19 mouse cellular contexts compared by ENCODE assay signal in the genomic region with DNA sequence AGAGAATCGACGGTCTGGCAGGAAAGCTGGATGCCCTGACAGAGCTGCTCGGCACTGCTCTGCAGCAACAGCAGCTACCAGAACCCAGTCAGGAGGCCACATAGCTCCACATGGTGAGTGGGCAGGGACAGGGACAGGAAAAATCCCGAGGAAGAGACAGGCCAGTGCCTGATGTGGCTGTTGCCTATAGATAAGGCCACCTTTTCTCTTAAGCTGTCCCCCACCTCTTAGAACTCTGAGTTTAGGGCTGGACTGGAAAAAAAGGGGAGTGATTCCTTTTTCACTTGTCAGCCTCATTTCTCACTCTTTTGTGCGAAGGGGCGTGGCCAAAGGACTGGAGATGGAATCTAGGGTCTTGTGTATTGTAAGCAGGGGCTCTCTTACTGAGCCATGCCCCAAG. TPM values are rescaled to one million over a fixed set of nuclear protein-coding genes. Genes with fewer than 3 reads are reported as not detected.
A peak's percentile ranks its signal among the peaks of the same experiment; 100 is the strongest.
DNase-seq lines count a peak whose midpoint lies in the region; ATAC-seq and TF ChIP-seq lines count a peak whose summit lies in the region.
"Had no signal": no experiment of that assay in that cellular context is flagged by ENCODE, and none has a peak within 500 bp of the region (broad histone marks: within the 10 kb centered on the region; RNA-seq: fewer than 3 reads in every experiment).

No protein-coding gene starts in this region.

- no peak overlapping the region for H3K27ac ChIP-seq in forebrain, embryonic 11.5 days (ENCODE audit: low read depth, low read length)
- no peak overlapping the region for H3K27ac ChIP-seq in forebrain, embryonic 14.5 days (ENCODE audit: low read depth, low read length)
- peak overlapping the region; percentile 76 for H3K27ac ChIP-seq in liver, embryonic 14.5 days
- H3K27ac ChIP-seq: embryonic facial prominence, embryonic 15.5 days; heart, embryonic 15.5 days; hindbrain, embryonic 14.5 days had no signal

- no peaks in the 10 kb centered on the region; the same call in 1 of the 2 replicates for H3K27me3 ChIP-seq in forebrain, embryonic 11.5 days (ENCODE audit: control insufficient read depth, insufficient read depth, low read length)
- H3K27me3 ChIP-seq in forebrain, embryonic 14.5 days (replicated peaks; ENCODE audit: control insufficient read depth, insufficient read depth, low read length): no peaks in the 10 kb centered on the region
- no peaks in the 10 kb centered on the region; the same call in 1 of the 2 replicates for H3K27me3 ChIP-seq in erythroblast, embryonic 14.5 days (ENCODE audit: control insufficient read depth)
- no peaks in the 10 kb centered on the region for H3K27me3 ChIP-seq in liver, embryonic 14.5 days (ENCODE audit: control insufficient read depth, insufficient read depth, low read length)
- H3K27me3 ChIP-seq: embryonic facial prominence, embryonic 15.5 days had no signal

- no peak overlapping the region for H3K4me2 ChIP-seq in forebrain, embryonic 11.5 days (ENCODE audit: low read depth, low read length, severe bottlenecking)
- no peak overlapping the region for H3K4me2 ChIP-seq in forebrain, embryonic 14.5 days (ENCODE audit: low read length)
- peak overlapping the region; percentile 38 for H3K4me2 ChIP-seq in liver, embryonic 14.5 days (ENCODE audit: low read depth)
- H3K4me2 ChIP-seq: lung, embryonic 14.5 days had no signal

- TF ChIP-seq EP300 in liver, embryonic 14.5 days (IDR thresholded peaks at IDR 0.05; ENCODE audit: low read depth): peak; percentile 63

- WGBS in forebrain, embryonic 11.5 days: 62% methylated on average over 6 of the region's 6 CpGs
- 68% methylated on average over 6 of the region's 6 CpGs for WGBS in forebrain, embryonic 14.5 days
- WGBS in liver, embryonic 14.5 days (ENCODE audit: insufficient replicate concordance): 28% methylated on average over 6 of the region's 6 CpGs

- H3K9me3 ChIP-seq in forebrain, embryonic 11.5 days (ENCODE audit: control insufficient read depth, low read length): no peaks in the 10 kb centered on the region
- no peaks in the 10 kb centered on the region for H3K9me3 ChIP-seq in forebrain, embryonic 14.5 days (replicated peaks; ENCODE audit: control insufficient read depth, low read length)
- H3K9me3 ChIP-seq in erythroblast, embryonic 14.5 days (ENCODE audit: control insufficient read depth, low read length): no peaks in the 10 kb centered on the region
- H3K9me3 ChIP-seq in liver, embryonic 14.5 days (ENCODE audit: control insufficient read depth, low read length): no peaks in the 10 kb centered on the region
- H3K9me3 ChIP-seq: embryonic facial prominence, embryonic 15.5 days; heart, embryonic 15.5 days had no signal

- H3K36me3 ChIP-seq in forebrain, embryonic 11.5 days (ENCODE audit: control insufficient read depth, insufficient read depth, low read length): no peaks in the 10 kb centered on the region
- no peaks in the 10 kb centered on the region for H3K36me3 ChIP-seq in forebrain, embryonic 14.5 days (ENCODE audit: control insufficient read depth, insufficient read depth, low read length)
- H3K36me3 ChIP-seq in erythroblast, embryonic 14.5 days (ENCODE audit: control insufficient read depth): peaks cover 99% of the 10 kb centered on the region
- peaks cover 77% of the 10 kb centered on the region for H3K36me3 ChIP-seq in liver, embryonic 14.5 days (replicated peaks; ENCODE audit: control insufficient read depth, insufficient read depth, low read depth)
- H3K36me3 ChIP-seq: embryonic facial prominence, embryonic 15.5 days; heart, embryonic 15.5 days had no signal

- no peak for TF ChIP-seq CTCF in liver, embryonic 14.5 days (IDR thresholded peaks at IDR 0.05; ENCODE audit: low read depth)

- no peak for DNase-seq in forebrain, embryonic 11.5 days (ENCODE audit: low spot score)
- no peak for DNase-seq in forebrain, embryonic 14.5 days (ENCODE audit: low spot score)
- peak; percentile 35 for DNase-seq in CD4-positive helper T cell, adult 2 months (ENCODE audit: low read depth, low spot score)
- peak in 1 of 3 experiments; percentile 81 for DNase-seq in liver, embryonic 14.5 days (ENCODE audit: low read depth in 3 of 3, low spot score in 3 of 3)
- no peak for DNase-seq in gastrocnemius, postnatal 4 days (ENCODE audit: low spot score in 2 of 2)
- no peak for DNase-seq in embryo, embryonic 9.5 days (ENCODE audit: extremely low spot score)
- DNase-seq in embryo, embryonic 10 days (ENCODE audit: low spot score): no peak
- DNase-seq: cerebellum, adult 11 months; cerebellum, postnatal 36 days; gastrocnemius, postnatal 10 days; kidney, adult 11 months; kidney, postnatal 25 days; lung, embryonic 14.5 days had no signal

- no peak overlapping the region for H3K4me3 ChIP-seq in forebrain, embryonic 11.5 days (ENCODE audit: low read depth, low read length)
- no peak overlapping the region for H3K4me3 ChIP-seq in forebrain, embryonic 14.5 days (ENCODE audit: low read depth, low read length)
- H3K4me3 ChIP-seq in erythroblast, embryonic 14.5 days (replicated peaks): peak overlapping the region; percentile 13
- H3K4me3 ChIP-seq in liver, embryonic 14.5 days (ENCODE audit: insufficient read depth in 1 of 2, low read depth in 2 of 2, low read length in 2 of 2): no peak overlapping the region
- H3K4me3 ChIP-seq: embryonic facial prominence, embryonic 15.5 days; heart, embryonic 15.5 days had no signal

- no peak overlapping the region for H3K9ac ChIP-seq in forebrain, embryonic 11.5 days (ENCODE audit: low read length)
- no peak overlapping the region for H3K9ac ChIP-seq in forebrain, embryonic 14.5 days (ENCODE audit: low read length)
- H3K9ac ChIP-seq in liver, embryonic 14.5 days (replicated peaks): peak overlapping the region; percentile 37
- H3K9ac ChIP-seq: embryonic facial prominence, embryonic 15.5 days; heart, embryonic 15.5 days; hindbrain, embryonic 14.5 days; lung, embryonic 14.5 days had no signal

- no peaks in the 10 kb centered on the region for H3K4me1 ChIP-seq in forebrain, embryonic 11.5 days (replicated peaks; ENCODE audit: control insufficient read depth, insufficient read depth, low read length)
- H3K4me1 ChIP-seq in forebrain, embryonic 14.5 days (ENCODE audit: control insufficient read depth, insufficient read depth, low read length): no peaks in the 10 kb centered on the region
- peaks cover 94% of the 10 kb centered on the region for H3K4me1 ChIP-seq in erythroblast, embryonic 14.5 days (ENCODE audit: control insufficient read depth)
- H3K4me1 ChIP-seq in liver, embryonic 14.5 days (replicated peaks; ENCODE audit: control insufficient read depth in 2 of 2, insufficient read depth in 2 of 2, low read length in 1 of 2): peaks cover 26 to 55% of the 10 kb centered on the region in 2 experiments
- H3K4me1 ChIP-seq: heart, embryonic 15.5 days had no signal

- ATAC-seq in forebrain, embryonic 11.5 days (replicated peaks; ENCODE audit: low FRiP score): peak; percentile 42; the same call in 1 of the 2 replicates
- no peak for ATAC-seq in forebrain, embryonic 14.5 days
- peak; percentile 73 for ATAC-seq in liver, embryonic 14.5 days (ENCODE audit: insufficient read depth)

RNA-seq across cellular contexts. Expression of a gene that starts 14.0 kb away (rescaled TPM):
- 3.5 and 4.1 TPM in 2 replicates for polyA plus RNA-seq in forebrain, embryonic 11.5 days (2014; fragmentation: Nextera tagmentation; extraction: Ambion mirVana)
- 0.09 and 0.53 TPM in 2 replicates for polyA plus RNA-seq in forebrain, embryonic 14.5 days (2014; fragmentation: Nextera tagmentation; extraction: Ambion mirVana)
- polyA plus RNA-seq in erythroblast, embryonic 14.5 days (2012): 56.1 and 61.3 TPM in 2 replicates
- 112 and 113 TPM in 2 replicates for polyA plus RNA-seq in liver, embryonic 14.5 days (2012; rRNA removed)
- 90.2 and 112 TPM in 2 replicates for polyA plus RNA-seq in liver, embryonic 14.5 days (2014; fragmentation: Nextera tagmentation; extraction: Ambion mirVana)
- under 1 TPM; 0.61 to 0.93 TPM for total RNA-seq in gastrocnemius, postnatal 4 days (2021)

RNA-seq across cellular contexts. Expression of a gene that starts 15.3 kb away (rescaled TPM):
- polyA plus RNA-seq in forebrain, embryonic 11.5 days (2014; fragmentation: Nextera tagmentation; extraction: Ambion mirVana): 29.6 and 29.8 TPM in 2 replicates
- 23.4 and 26.1 TPM in 2 replicates for polyA plus RNA-seq in forebrain, embryonic 14.5 days (2014; fragmentation: Nextera tagmentation; extraction: Ambion mirVana)
- 16.4 and 18.4 TPM in 2 replicates for polyA plus RNA-seq in erythroblast, embryonic 14.5 days (2012)
- 20.6 and 22.2 TPM in 2 replicates for polyA plus RNA-seq in liver, embryonic 14.5 days (2012; rRNA removed)
- polyA plus RNA-seq in liver, embryonic 14.5 days (2014; fragmentation: Nextera tagmentation; extraction: Ambion mirVana): 11.2 and 11.8 TPM in 2 replicates
- total RNA-seq in gastrocnemius, postnatal 4 days (2021): 10 to 100 TPM; 18.1 to 21.1 TPM

RNA-seq across cellular contexts. Expression of a gene that starts 35.1 kb away (rescaled TPM):
- not detected in 2 replicates for polyA plus RNA-seq in forebrain, embryonic 11.5 days (2014; fragmentation: Nextera tagmentation; extraction: Ambion mirVana)
- not detected in 2 replicates for polyA plus RNA-seq in forebrain, embryonic 14.5 days (2014; fragmentation: Nextera tagmentation; extraction: Ambion mirVana)
- polyA plus RNA-seq in erythroblast, embryonic 14.5 days (2012): 0.02 TPM in 1 of 2 replicates, not detected in the other
- not detected in 2 replicates for polyA plus RNA-seq in liver, embryonic 14.5 days (2012; rRNA removed)
- polyA plus RNA-seq in liver, embryonic 14.5 days (2014; fragmentation: Nextera tagmentation; extraction: Ambion mirVana): not detected in 2 replicates
- total RNA-seq in gastrocnemius, postnatal 4 days (2021): not detected
- total RNA-seq: gastrocnemius, postnatal 10 days; layer of hippocampus, postnatal 14 days; left cerebral cortex, postnatal 25 days had no signal
- polyA plus RNA-seq: hindbrain, embryonic 14.5 days; lung, embryonic 14.5 days had no signal

RNA-seq across cellular contexts. Expression of a gene that starts 50.3 kb away (rescaled TPM):
- 0.23 TPM in 1 of 2 replicates, not detected in the other for polyA plus RNA-seq in forebrain, embryonic 11.5 days (2014; fragmentation: Nextera tagmentation; extraction: Ambion mirVana)
- polyA plus RNA-seq in forebrain, embryonic 14.5 days (2014; fragmentation: Nextera tagmentation; extraction: Ambion mirVana): 0.20 TPM in 1 of 2 replicates, not detected in the other
- not detected in 2 replicates for polyA plus RNA-seq in erythroblast, embryonic 14.5 days (2012)
- polyA plus RNA-seq in liver, embryonic 14.5 days (2012; rRNA removed): 0.11 TPM in 1 of 2 replicates, not detected in the other
- polyA plus RNA-seq in liver, embryonic 14.5 days (2014; fragmentation: Nextera tagmentation; extraction: Ambion mirVana): not detected in 2 replicates
- total RNA-seq in gastrocnemius, postnatal 4 days (2021): under 1 TPM in 1 of 2 experiments, not detected in 1; 0.31 TPM
- total RNA-seq: gastrocnemius, postnatal 10 days; layer of hippocampus, postnatal 14 days; left cerebral cortex, postnatal 25 days had no signal
- polyA plus RNA-seq: embryonic facial prominence, embryonic 15.5 days; heart, embryonic 15.5 days; lung, embryonic 14.5 days had no signal

Comparison
In these comparisons a context has a peak if more than half of its experiments do, and no peak if none do; other contexts are left out.
1. RNA of a gene that starts 14.0 kb away (polyA plus RNA-seq): 90.2 to 113 TPM in liver, embryonic 14.5 days and 56.1 to 61.3 TPM in erythroblast, embryonic 14.5 days; 3.5 to 4.1 TPM in forebrain, embryonic 11.5 days and 0.09 to 0.53 TPM in forebrain, embryonic 14.5 days; every median in the first group is over 10 times any median in the second.